Mouse (Mus musculus) erythroblast, adult 5-6 weeks (primary cell): Measurements from ENCODE around the gene Tnfrsf21. TPM values are rescaled to one million over a fixed set of nuclear protein-coding genes. Genes with fewer than 3 reads are reported as not detected.

ENCODE experiments used
- ATAC-seq: replicated peaks from 2 replicates; pipeline ENCODE4 v1.8.0; 2016; ENCODE audit warnings: moderate number of reproducible peaks, mild to moderate bottlenecking, moderate TSS enrichment, inconsistent platforms; ENCODE audit not compliant: poor library complexity, low FRiP score, severe bottlenecking
- total RNA-seq, 2 experiments: library from RNA; stranded (forward) in 1 of 2; stranded (reverse) in 1 of 2; fragments of 150-400 nt in 1 of 2; fragments of 200-764, 138-1000 nt in 1 of 2; gene quantifications; 2 replicates each; pipeline versions ENCODE4 v1.2.3 to v1.2.4; 2015 to 2017; ENCODE audit warnings: low replicate concordance in 2 of 2

Gene Tnfrsf21
- total RNA-seq, 2 experiments from 2014 or later, result 21.1 to 24.6 TPM

- ATAC-seq, result no peak
Measured at GRCm38 (mm10) chr17:43116748-43117147, 100.4 kb downstream of the Tnfrsf21 start.

GRCm38 (mm10) chr17:43119446-43119845 is 103.1 kb downstream of the Tnfrsf21 start:
- no peak for ATAC-seq

GRCm38 (mm10) chr17:43121096-43121495 is 104.7 kb downstream of the Tnfrsf21 start:
- ATAC-seq, result no peak

GRCm38 (mm10) chr17:43128305-43128704 is 112.0 kb downstream of the Tnfrsf21 start:
- ATAC-seq, result no peak

- ATAC-seq, result no peak
Measured at GRCm38 (mm10) chr17:43128908-43129533, 112.7 kb downstream of the Tnfrsf21 start.

- ATAC-seq, result no peak
Measured at GRCm38 (mm10) chr17:43130115-43130869, 113.9 kb downstream of the Tnfrsf21 start.

- no peak for ATAC-seq
Measured at GRCm38 (mm10) chr17:43130870-43131264, 114.5 kb downstream of the Tnfrsf21 start.

- no peak for ATAC-seq
Measured at GRCm38 (mm10) chr17:43132477-43132876, 116.1 kb downstream of the Tnfrsf21 start.

GRCm38 (mm10) chr17:43133106-43133505 is 116.8 kb downstream of the Tnfrsf21 start:
- ATAC-seq, result no peak

GRCm38 (mm10) chr17:43134991-43135390 is 118.6 kb downstream of the Tnfrsf21 start:
- no peak for ATAC-seq

- no peak for ATAC-seq
Measured at GRCm38 (mm10) chr17:43135398-43136265, 119.3 kb downstream of the Tnfrsf21 start.

- ATAC-seq, result no peak
Measured at GRCm38 (mm10) chr17:43136720-43137119, 120.4 kb downstream of the Tnfrsf21 start.

GRCm38 (mm10) chr17:43137838-43138237 is 121.5 kb downstream of the Tnfrsf21 start:
- no peak for ATAC-seq

- ATAC-seq, result no peak
Measured at GRCm38 (mm10) chr17:43138356-43138755, 122.0 kb downstream of the Tnfrsf21 start.

Other genes with a start within 250 kb of the Tnfrsf21 start
- 13.6 TPM in 2 replicates for gene Cd2ap, start 139.9 kb upstream of the Tnfrsf21 start, total RNA-seq (2015; ENCODE audit: low replicate concordance)
- 4.9 and 8.2 TPM in 2 replicates for gene Cd2ap, start 139.9 kb upstream of the Tnfrsf21 start, total RNA-seq (2017; ENCODE audit: low replicate concordance)